Mouse (Mus musculus): ENCODE data around the gene Tufm. TPM values are rescaled to one million over a fixed set of nuclear protein-coding genes. Genes with fewer than 3 reads are reported as not detected.

Gene Tufm
- polyA plus RNA-seq, 1 experiment = 123 TPM

DNA sequence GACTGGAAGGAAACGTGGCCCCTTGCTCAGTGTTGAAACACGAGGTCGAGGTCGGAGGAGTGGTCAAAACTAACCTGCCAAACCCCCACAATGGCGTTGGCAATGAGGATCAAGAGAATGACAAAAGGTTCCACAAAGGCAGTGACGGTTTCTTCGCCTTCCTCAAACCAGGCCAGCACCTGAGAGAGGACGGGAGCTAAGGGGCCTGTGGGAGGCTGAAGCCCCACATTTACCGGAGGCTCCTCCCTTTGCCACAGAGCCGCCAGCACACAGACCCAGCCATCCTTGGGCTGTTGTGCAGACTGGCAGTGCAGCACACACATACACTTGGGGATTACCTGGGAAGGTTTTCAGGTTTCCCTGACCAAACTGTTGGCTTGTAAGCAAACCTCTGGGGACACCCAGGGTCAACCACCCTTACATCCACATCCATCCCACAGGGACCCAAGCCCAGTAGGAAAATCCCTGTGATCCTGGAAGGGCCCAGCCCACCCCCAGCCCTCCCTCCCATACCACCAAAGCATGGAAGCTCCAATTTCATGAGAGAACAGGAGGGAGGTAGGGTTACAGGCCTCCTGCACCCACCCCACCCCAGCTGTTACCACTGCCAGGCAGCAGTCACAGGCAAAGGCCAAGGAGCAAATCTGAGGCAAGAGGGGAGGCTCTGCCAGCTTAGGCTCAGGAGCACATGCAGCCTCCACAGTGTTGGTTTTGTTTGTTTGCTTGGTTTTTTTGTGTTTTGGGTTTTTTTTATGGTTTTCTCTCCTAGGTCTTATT is 26.4 kb upstream of the Tufm start:
- H3K4me3 ChIP-seq (replicated peaks; ENCODE audit: insufficient read depth, low read depth, low read length) = no peak overlapping the region
- no peaks in the 10 kb centered on the region; the same call in 1 of the 2 replicates for H3K27me3 ChIP-seq (ENCODE audit: control insufficient read depth, insufficient read depth, low read length)
- WGBS = 54% methylated on average over 10 of the region's 10 CpGs
- TF ChIP-seq CTCF (IDR thresholded peaks at IDR 0.05; ENCODE audit: borderline replicate concordance, insufficient read depth, low read depth, low read length) = no peak
- no peak for TF ChIP-seq POLR2A (IDR thresholded peaks at IDR 0.05; ENCODE audit: borderline replicate concordance, insufficient read depth, low read length)
- DNase-seq = no peak
- no peaks in the 10 kb centered on the region for H3K4me1 ChIP-seq (ENCODE audit: control insufficient read depth, insufficient read depth, low read length)
- no peak overlapping the region for H3K27ac ChIP-seq (ENCODE audit: insufficient read depth, low read length)

DNA sequence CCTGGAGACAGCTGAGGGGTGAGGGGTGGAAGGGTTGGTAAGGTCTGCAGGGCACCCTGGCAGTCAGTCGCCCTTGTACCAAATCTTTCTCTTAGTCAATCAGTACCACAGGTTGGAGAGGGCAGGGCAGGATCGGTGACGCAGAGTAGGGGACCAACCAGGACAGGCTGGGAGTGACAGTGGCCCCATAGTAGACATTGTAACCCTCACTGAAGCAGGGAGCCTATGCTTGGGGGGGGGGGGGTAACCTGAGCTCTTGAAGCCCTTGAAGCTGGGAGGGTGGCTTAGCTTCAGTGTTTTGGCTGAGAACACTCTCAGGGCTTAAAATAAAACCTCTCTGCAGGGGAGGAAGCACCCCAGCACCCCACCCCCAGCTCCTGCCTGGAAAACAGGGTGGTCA is 25.5 kb upstream of the Tufm start:
- no peaks in the 10 kb centered on the region for H3K4me1 ChIP-seq (ENCODE audit: control insufficient read depth, insufficient read depth, low read length)
- 65% methylated on average over 3 of the region's 3 CpGs for WGBS

DNA sequence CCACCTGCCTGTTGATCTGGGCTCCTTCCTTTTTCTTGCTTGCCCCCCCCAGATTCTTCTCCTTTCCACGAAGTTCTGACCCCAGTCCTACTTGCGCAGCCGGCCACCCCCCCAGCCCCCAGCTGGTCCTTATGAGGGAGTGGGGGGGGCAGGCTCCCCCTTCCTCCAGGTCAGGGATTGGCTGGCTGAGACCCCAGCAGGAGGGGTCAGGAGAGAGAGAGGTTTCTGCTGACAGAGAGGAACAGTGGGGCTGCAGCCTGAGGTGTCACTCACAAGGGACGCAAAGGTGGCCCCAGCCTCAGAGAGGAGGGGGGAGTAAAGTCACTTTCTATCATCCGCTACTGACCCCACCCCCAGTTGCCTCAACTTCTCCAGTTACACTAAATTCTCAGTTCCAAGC is 24.2 kb upstream of the Tufm start, which contains the start of gene Atp2a1:
Gene Atp2a1, minus strand, starts transcription at position 105 of the 400 bp plus-strand sequence.
- Histone ChIP-seq H3K27me3 (ENCODE audit: control insufficient read depth, insufficient read depth, low read length) (no peaks in the 10 kb centered on the region; the same call in 1 of the 2 replicates), H3K4me3 (replicated peaks; ENCODE audit: insufficient read depth, low read depth, low read length) (no peak within 1 kb of the TSS), H3K27ac (ENCODE audit: insufficient read depth, low read length) (no peak within 1 kb of the TSS), H3K4me1 (ENCODE audit: control insufficient read depth, insufficient read depth, low read length) (no peaks in the 10 kb centered on the region)
- TF ChIP-seq POLR2A (IDR thresholded peaks at IDR 0.05; ENCODE audit: borderline replicate concordance, insufficient read depth, low read length) (no peak), CTCF (IDR thresholded peaks at IDR 0.05; ENCODE audit: borderline replicate concordance, insufficient read depth, low read depth, low read length) (no peak)
- 59% methylated on average over 5 of the region's 5 CpGs for WGBS
- no peak for DNase-seq

More for the DNA sequence above, 25.5 kb upstream of the Tufm start:
- H3K27me3 ChIP-seq (ENCODE audit: control insufficient read depth, insufficient read depth, low read length) = no peaks in the 10 kb centered on the region; the same call in 1 of the 2 replicates
- no peak overlapping the region for H3K4me3 ChIP-seq (replicated peaks; ENCODE audit: insufficient read depth, low read depth, low read length)
- no peak for DNase-seq
- TF ChIP-seq CTCF (IDR thresholded peaks at IDR 0.05; ENCODE audit: borderline replicate concordance, insufficient read depth, low read depth, low read length) (no peak), POLR2A (IDR thresholded peaks at IDR 0.05; ENCODE audit: borderline replicate concordance, insufficient read depth, low read length) (no peak)
- no peak overlapping the region for H3K27ac ChIP-seq (ENCODE audit: insufficient read depth, low read length)

DNA sequence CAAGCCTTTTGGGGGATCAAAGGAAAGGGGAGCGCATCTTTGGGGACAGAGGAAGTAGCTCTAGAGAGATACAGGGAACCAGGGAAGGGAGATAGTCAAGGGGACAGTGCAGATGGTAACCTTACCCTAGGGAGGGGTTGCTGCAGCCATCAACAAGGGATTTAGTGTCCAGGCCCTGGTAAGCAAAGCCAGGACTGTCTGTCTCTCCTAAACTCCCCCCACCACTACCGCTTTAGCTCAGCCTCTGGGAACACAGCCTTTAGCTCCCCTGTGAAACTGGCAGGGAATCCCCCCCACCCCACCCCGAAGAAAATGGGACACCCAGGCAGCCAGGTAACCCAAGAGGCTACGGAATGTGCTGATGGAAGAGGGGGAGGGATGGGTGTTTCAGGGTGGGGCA is 23.6 kb upstream of the Tufm start:
- DNase-seq = no peak
- TF ChIP-seq CTCF (IDR thresholded peaks at IDR 0.05; ENCODE audit: borderline replicate concordance, insufficient read depth, low read depth, low read length) (no peak), POLR2A (IDR thresholded peaks at IDR 0.05; ENCODE audit: borderline replicate concordance, insufficient read depth, low read length) (no peak)
- H3K4me1 ChIP-seq (ENCODE audit: control insufficient read depth, insufficient read depth, low read length) = no peaks in the 10 kb centered on the region
- H3K4me3 ChIP-seq (replicated peaks; ENCODE audit: insufficient read depth, low read depth, low read length) = no peak overlapping the region
- H3K27ac ChIP-seq (ENCODE audit: insufficient read depth, low read length) = no peak overlapping the region
- no peaks in the 10 kb centered on the region; the same call in 1 of the 2 replicates for H3K27me3 ChIP-seq (ENCODE audit: control insufficient read depth, insufficient read depth, low read length)
- WGBS = 64% methylated on average over 4 of the region's 4 CpGs

DNA sequence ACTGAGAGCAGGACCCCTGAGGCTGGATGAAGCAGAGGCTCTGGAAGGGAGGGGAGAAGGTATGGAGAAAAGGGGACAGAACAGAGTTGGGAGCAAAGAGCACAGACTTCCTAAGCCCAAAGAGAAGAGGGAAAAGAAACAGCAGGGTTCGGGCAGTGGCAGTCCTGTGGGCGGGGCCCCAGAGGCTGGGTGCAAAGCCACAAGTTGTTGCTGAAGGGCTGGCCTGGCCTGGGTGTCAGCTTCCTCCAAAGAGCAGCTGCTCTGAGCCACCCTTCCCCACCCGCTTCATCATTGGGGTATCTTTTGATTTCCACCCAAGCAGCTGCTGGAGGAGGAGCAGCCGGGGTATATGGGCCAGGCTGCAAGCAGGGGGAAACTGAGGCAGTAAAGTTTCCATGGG is 23.0 kb upstream of the Tufm start:
- no peaks in the 10 kb centered on the region; the same call in 1 of the 2 replicates for H3K27me3 ChIP-seq (ENCODE audit: control insufficient read depth, insufficient read depth, low read length)
- 48% methylated on average over 4 of the region's 4 CpGs for WGBS
- no peak overlapping the region for H3K27ac ChIP-seq (ENCODE audit: insufficient read depth, low read length)
- no peaks in the 10 kb centered on the region for H3K4me1 ChIP-seq (ENCODE audit: control insufficient read depth, insufficient read depth, low read length)
- DNase-seq = no peak
- H3K4me3 ChIP-seq (replicated peaks; ENCODE audit: insufficient read depth, low read depth, low read length) = no peak overlapping the region
- no peak for TF ChIP-seq CTCF (IDR thresholded peaks at IDR 0.05; ENCODE audit: borderline replicate concordance, insufficient read depth, low read depth, low read length)
- TF ChIP-seq POLR2A (IDR thresholded peaks at IDR 0.05; ENCODE audit: borderline replicate concordance, insufficient read depth, low read length) = no peak

DNA sequence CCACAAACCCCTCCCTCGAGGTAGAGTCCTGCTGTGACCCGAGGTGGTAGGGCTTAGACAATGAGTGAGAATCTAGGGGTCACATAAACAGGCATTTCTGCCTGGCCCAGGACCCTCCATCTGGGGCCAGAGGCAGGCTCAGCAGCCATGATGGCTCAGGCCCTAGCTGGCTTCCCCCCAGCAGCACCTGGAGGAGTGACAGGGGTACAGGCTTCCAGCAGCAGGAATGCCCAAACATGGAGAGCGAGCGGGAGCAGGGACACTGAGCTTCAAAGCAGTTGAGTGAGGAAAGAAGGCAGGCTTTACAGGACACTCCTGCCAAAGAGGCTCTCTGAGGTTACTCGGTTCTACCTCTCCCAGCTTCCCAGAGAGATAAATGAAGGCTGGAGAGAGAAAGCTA is 22.3 kb upstream of the Tufm start:
- WGBS = 37% methylated on average over 5 of the region's 5 CpGs
- no peaks in the 10 kb centered on the region; the same call in 1 of the 2 replicates for H3K27me3 ChIP-seq (ENCODE audit: control insufficient read depth, insufficient read depth, low read length)
- no peaks in the 10 kb centered on the region for H3K4me1 ChIP-seq (ENCODE audit: control insufficient read depth, insufficient read depth, low read length)

DNA sequence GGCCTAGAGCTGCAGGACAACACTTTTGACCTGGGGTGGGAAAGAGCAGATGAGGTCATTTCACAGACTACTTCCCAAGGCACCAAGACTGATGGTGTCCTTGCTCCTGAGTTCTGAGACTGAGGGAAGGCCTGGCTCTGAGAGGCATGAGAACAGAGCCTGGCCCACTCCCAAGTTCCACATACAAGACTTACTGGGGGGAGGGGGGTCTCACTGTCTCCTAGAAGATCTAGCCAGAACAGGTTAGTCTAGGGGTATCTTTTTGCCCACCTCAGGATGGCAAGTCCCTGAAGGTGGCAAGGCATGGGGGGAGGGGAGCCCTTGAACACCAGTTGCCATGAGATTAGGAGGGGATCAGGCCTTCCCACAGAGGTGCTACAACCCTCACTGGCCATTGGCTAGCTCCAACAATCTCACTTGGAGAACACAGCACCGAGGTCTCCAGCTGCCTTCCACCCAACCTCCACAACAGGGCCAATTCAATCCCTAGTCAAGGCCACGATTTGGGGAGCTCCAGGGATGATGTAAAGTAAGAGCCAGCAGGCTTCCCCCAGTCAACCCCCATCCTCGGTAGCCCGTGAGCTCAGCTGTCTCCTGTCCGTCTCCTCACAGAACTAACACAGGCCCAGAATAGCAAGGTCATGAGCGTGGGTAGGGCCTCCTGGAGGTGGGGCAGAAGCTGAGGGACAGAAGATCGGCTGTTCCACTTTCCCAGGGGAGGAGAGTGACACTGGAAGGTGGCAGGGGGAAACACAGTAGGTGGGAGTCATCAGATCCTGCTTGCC is 21.7 kb upstream of the Tufm start:
- TF ChIP-seq CTCF (IDR thresholded peaks at IDR 0.05; ENCODE audit: borderline replicate concordance, insufficient read depth, low read depth, low read length) = no peak
- H3K4me3 ChIP-seq (replicated peaks; ENCODE audit: insufficient read depth, low read depth, low read length) = no peak overlapping the region
- no peaks in the 10 kb centered on the region for H3K4me1 ChIP-seq (ENCODE audit: control insufficient read depth, insufficient read depth, low read length)
- no peak for DNase-seq
- WGBS = 47% methylated on average over 7 of the region's 7 CpGs
- no peak overlapping the region for H3K27ac ChIP-seq (ENCODE audit: insufficient read depth, low read length)
- H3K27me3 ChIP-seq (ENCODE audit: control insufficient read depth, insufficient read depth, low read length) = no peaks in the 10 kb centered on the region; the same call in 1 of the 2 replicates

More for the DNA sequence above, 22.3 kb upstream of the Tufm start:
- DNase-seq = no peak
- no peak overlapping the region for H3K27ac ChIP-seq (ENCODE audit: insufficient read depth, low read length)
- no peak for TF ChIP-seq CTCF (IDR thresholded peaks at IDR 0.05; ENCODE audit: borderline replicate concordance, insufficient read depth, low read depth, low read length)
- TF ChIP-seq POLR2A (IDR thresholded peaks at IDR 0.05; ENCODE audit: borderline replicate concordance, insufficient read depth, low read length) = no peak
- no peak overlapping the region for H3K4me3 ChIP-seq (replicated peaks; ENCODE audit: insufficient read depth, low read depth, low read length)

Measured in cerebellum, adult 2 months (tissue).